Mouse (Mus musculus) spleen, postnatal 4 days (tissue): ENCODE results near the gene Itgb1.
A peak's percentile ranks its signal among the peaks of the same experiment; 100 is the strongest.

ENCODE experiments used
- DNase-seq, 2 experiments: peaks; one replicate each; pipeline ENCODE4 v3.0.0; 2022; ENCODE audit warnings: low spot score in 2 of 2

Itgb1 gene

DNA sequence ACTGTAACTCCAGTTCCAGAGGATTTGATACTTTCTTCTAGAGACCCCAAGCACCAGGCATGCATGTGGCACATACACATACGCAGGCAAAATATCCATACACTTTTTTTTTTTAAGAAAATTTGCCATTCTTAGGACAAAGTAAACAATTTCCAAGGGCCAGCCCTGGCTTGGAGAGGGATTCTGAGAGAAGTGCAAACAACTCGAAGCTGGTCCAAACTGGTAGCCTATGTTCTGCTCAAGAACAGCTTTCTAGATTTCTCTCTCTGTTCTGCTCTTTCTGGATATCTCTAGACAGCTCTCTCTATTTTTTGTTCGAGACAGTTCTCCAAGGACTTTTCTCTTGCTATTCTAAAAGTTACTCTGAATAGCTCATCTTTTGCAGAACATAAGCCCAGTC, 3.5 kb upstream of the Itgb1 start:
- DNase-seq: no peak

DNA sequence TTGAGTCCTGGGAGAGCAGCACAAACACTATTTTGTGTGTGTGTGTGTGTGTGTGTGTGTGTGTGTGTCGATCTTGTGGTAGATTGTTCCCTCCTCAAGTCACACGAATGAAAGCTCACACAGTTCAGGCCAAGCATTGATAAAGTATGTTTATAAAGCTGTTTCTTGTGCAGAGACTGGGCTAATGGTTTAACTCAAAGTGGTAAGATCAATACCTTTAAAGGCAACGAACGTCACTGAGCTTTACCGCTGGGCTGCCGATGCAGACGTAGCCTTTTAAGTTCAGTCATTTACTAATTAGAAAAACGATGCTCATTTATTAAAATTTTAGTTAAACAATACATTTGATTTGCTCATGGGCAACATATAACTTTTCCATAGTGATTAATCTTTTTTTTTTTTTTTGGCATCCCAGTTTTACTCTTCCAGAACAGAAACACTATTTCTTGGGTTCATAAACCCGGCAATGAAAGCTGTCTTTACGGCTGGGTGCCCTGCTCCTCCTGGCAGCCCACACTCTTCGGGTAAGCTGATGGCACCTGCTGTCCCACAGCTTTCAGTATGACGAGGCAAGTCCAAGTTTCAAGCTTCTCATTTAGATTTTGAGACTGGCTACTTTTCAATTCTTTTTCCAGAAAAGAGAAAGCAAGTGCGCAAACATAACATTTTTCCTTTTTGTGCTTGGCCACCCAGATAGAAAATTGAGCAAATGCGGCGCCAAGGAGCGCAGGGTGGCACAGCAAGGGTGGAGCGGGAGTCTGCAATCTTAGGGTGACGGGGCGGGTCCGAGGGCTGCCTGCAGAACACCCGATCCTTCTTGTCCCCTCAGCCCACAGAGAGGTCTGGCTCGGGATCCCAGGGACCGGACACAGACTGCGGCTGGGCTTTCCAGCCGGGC, 596 bp upstream of the Itgb1 start:
- DNase-seq: peak in 1 of 2 experiments; percentile 86

DNA sequence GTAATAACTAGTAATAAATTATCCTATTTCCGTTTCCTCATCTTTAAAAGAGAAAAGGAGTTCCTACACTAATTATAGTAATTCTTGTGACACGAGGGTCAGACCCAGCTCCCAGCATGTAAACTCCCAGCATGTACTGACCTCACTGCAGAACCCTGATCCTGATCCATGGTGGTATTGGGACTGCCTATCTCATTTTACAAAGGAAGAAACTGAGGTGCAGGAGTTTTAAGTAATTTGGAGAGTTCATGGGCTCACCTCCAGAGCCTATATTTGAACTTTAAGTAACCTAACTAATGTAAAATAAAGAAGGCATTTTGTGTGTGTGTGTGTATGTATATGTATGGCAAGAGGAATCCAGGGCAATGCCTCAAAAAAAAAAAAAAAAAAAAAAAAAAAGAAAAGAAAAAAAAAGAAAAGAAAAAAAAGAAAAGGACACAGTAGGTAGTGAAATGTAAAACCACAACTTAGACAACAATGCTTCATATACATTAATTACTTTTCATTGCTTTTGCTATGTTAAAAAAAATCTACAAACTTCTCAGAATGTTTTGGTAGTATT, 1.1 kb downstream of the Itgb1 start:
- no peak for DNase-seq

DNA sequence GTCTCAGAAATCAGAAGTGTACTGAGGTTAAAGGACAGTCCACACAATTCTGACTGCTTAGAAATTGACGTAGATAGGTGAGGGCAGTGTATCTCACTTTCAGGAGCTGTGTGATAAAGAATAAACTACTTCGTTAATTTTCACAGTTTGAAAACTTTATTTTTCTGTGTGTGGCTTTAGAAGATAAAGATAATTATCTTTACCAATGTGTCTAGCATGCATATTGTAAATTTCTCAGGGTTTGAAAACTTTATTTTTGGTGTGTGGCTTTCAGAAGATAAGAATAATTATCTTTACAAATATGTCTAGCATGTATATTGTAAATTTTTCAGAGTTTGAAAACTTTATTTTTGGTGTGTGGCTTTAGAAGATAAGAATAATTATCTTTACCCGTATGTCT, 3.2 kb downstream of the Itgb1 start:
- DNase-seq: no peak

DNA sequence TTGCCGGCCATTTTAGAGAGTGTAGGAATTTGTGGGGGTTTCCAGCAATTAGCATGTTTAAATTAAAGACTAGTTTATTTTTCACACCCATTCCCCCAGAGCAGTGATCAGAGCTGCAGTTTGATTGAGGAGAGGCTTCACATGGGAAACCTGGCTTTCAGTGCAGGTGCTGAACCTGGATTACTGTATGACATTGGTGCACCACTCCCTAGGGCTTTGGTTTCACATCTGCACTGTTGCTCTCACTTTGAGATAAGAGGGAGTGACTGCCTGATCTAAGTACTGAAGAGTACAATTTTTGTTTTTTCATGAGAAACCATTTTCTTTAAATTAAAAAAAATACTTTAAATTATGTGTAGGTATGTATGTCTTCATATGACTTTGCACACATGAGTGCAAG, 4.6 kb downstream of the Itgb1 start:
- DNase-seq: peak in 1 of 2 experiments; percentile 18

DNA sequence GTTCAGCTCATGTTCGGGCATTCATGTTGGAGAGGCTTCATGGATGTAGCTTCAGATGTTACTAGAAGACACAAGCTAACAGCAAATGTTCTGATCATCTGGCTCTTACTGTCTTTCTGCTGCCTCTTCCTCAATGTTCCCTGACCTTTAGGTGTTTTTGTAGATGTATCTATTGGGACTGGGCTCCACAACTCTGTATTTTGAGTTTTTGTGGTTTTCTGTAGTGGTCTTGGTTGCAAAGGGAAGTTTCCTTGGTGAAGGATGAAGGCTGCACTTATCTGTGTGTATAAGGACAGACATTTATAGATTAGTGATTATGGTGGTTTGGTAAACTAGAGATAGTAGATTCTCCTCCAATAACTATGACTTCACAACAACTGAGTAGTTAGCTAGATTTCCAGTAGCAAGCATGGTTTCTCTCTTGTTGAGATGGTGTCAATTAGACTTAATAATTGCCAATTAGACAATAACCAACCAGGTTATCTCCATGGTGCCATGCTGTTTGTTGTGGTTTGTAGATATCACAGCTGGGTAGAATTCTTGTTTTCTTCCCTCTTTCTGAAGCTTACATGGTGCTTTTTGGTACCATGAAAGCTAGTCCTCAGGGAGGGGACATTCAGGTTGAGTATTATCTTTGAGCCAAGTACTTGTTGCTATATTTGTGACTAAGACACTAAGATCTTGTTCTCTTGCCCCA, 11.4 kb downstream of the Itgb1 start:
- no peak for DNase-seq

DNA sequence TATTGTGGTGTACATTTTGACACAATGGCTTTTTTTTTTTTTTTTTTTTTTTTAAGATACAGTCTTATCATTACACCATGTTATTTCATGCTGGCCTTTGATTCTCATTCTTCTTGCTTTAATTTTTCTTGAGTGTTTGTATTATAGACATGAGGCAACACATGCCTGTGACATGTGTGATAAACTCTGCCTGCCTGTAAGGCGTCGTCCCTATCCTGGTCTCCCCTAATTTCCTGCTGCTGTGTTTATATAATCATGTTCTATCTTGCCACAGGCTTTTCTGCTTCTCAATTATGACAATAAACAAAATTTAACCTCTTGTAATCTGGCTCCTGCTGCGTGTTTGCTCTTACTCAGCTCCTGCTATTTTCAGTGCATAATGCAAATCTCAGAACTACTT, 12.5 kb downstream of the Itgb1 start:
- no peak for DNase-seq

DNA sequence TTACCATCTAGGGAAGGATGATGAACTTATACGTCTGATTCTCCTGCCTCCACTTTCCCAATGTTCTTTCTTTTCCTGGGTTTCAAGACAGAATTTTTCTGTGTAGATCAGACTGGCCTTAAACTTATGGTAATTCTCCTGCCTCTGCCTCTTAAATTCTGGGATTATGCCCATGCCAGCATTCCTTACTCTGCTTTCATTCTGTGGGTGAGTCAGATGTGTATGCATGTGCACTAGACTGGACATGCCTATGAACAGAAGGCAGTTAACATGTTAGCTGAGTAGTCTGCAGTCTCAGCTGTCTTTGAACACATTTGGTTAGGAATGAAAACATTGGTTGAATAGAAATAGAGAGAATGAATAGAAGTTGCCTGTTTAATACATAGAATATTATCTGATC, 18.9 kb downstream of the Itgb1 start:
- DNase-seq: no peak

DNA sequence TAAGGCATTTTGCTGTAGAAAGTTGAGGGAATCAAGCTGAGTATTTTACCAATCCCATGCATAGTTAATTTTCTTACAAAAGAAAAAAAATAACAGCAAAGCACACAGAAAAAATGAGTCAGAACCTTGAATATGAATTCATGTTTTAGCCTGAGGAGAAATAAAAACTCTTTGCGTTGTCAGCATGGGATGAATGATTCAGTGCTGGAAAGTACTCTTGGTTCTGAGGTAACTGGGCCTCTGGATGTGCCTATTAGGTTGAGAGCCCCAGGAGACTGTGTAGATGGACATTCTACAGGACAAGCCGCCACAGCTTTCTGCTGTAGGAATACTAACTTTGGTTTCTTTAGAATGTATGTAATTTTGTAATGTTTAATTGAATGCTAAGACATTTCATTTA, 19.4 kb downstream of the Itgb1 start:
- no peak for DNase-seq

DNA sequence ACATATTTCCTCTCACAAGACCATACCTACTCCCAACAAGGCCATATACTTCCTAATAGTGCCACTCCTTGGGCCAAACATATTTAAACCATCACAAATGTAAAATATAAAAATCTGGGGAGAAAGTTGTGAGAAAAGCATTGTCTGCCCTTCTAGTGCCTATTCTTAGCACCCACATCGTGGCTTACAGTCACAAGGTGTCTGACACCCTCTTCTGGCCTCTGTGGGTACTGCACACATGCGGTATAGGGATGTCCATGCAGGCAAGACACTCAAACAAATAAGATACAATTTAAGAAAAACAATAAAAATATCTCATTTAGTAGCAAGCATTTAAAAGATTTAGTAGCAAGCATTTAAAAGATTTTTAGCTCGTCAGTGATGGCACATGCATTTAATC, 23.8 kb downstream of the Itgb1 start:
- DNase-seq: peak; percentile 82 to 93

DNA sequence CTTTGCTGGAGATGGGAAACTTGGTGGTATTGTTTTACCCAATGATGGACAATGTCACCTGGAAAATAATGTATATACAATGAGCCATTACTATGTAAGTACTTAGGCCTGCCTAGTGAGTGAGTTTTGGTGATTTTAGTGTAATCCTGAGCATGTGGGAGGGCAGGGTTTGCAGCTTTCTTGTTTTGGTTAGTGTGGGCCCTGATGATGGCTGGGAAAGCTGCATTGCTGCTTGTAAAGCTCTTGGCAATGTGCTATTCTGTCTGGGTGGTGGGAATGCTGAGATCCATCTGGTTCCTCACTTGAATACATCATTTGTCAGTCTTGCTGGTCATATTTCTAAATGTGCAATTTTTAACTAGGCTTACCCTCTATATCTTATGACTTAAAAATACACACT, 30.7 kb downstream of the Itgb1 start:
- no peak for DNase-seq

DNA sequence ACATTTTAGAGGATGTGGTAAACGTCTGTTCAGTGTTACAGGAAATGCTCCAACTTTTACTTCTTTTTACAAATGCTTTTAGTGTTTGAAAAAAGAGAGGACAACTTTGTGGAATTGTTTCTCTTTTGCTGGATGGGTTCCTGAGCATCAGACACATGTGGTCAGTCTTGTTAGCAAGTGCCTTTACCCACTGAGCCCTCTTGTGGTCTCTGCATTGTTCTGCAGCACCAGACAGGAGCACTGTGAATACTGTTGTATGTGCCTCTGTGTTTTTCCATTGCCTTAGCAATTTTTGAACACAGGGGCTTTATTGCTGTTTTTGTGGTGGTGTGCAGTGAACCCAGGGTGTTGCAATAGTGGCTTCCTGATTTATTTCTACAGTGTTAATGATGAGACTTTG, 39.4 kb downstream of the Itgb1 start:
- no peak for DNase-seq

DNA sequence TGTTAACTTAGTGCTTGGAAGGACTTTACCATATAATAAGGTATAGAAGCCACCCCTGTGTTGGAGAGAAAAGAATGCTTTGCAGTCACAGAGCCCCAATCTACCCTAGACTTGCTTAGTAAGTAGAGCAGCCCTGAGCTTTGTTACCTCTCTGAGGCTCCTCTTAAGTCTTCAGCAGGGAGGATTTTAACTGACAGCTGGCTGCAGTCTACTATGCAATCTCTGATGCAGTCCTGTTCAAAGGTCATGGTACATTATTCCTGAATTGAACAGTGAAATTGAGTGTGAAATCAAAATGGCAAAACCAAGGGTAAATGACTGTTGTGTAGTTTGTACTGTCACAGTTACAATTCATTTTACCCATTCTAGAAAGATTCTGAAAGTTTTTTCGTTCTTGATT, 41.8 kb downstream of the Itgb1 start:
- DNase-seq: no peak

DNA sequence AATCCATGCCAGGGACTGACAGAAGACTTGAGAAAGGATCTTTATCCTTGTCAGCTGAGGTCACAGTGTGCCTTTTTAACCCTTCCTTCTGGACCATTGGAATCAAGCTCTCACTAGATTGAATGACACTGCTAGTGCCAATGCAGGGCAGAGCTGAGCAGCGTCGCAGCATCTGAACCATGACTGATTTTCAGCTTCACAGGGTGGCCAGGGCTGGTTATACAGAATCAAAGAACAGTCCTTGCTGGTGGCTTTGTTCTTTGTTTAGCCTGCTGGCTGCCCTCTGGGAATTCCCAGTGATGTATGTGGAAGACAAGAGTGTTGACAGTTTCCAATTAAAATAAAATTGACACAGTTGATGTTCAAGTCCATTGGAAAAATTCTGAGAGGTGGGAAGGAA, 46.8 kb downstream of the Itgb1 start:
- DNase-seq: no peak

DNA sequence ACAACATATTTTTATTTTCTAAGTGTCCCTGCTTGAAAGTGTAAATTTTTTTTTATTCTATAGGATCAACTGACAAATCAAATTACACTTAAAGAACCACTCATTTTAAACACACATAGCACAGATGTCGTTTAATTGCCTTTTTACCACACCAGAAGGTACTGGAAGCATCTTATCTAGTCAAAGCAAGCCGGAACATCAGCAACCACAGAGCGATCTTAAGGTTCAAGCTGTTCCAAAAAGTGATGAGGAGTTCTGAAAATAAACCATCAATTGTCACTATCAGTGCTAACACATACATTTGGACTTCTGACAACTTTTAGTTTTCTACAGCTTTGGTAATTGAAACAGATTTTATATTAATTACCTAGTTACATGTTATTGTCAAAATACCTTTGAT, 48.7 kb downstream of the Itgb1 start:
- no peak for DNase-seq

DNA sequence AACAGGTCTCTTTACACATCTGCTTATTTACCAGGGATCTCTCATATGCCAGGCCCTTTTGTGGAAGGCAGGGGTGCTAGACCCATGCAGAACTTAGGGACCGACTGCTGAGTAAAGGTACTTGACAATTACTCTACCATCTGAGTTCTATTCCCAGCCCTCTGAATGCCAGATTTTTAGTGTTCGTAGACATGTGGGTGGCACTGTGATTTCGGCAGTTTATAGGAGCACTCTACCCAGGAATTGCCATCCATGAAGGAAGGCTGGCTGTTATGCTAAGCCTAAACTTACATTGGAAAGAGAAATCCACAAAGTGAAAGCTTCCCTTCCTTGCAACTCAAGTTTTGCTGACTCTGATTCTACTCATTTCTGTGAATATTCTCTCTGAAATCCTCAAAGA, 50.2 kb downstream of the Itgb1 start:
- DNase-seq: no peak
